Mouse (Mus musculus) stomach, postnatal 0 days (tissue): Measurements from ENCODE around the gene Pitpnm1. TPM values are rescaled to one million over a fixed set of nuclear protein-coding genes. Genes with fewer than 3 reads are reported as not detected.

ENCODE experiments used
- ATAC-seq: fragments of 200-750 bp; cut with Nextera tagmentation; 2 replicates; pipeline ENCODE4 v1.8.0; 2017; ENCODE audit not compliant: low FRiP score, low TSS enrichment
- DNase-seq: peaks from one replicate; pipeline ENCODE4 v3.0.0-alpha.2; 2016; ENCODE audit warnings: low spot score
- H3K27ac ChIP-seq: fragments of 300-500 bp; sonication (generic); replicated peaks from 2 replicates; pipeline ENCODE4 v1.5.1; 2014; ENCODE audit warnings: mild to moderate bottlenecking, control low read depth
- H3K27me3 ChIP-seq: fragments of 300-500 bp; sonication (generic); 2 replicates; pipeline ENCODE4 v1.6.1; 2014; ENCODE audit warnings: low read length; ENCODE audit not compliant: control insufficient read depth, insufficient read depth
- H3K36me3 ChIP-seq: fragments of 300-500 bp; sonication (generic); 2 replicates; pipeline ENCODE4 v1.6.1; 2014; ENCODE audit warnings: low read length, mixed read lengths; ENCODE audit not compliant: control insufficient read depth, insufficient read depth
- H3K4me1 ChIP-seq: fragments of 300-500 bp; sonication (generic); replicated peaks from 2 replicates; pipeline ENCODE4 v1.6.1; 2014; ENCODE audit warnings: antibody characterized with exemption; ENCODE audit not compliant: control insufficient read depth, insufficient read depth
- H3K4me2 ChIP-seq: fragments of 300-500 bp; sonication (generic); replicated peaks from 2 replicates; pipeline ENCODE4 v1.6.1; 2014; ENCODE audit warnings: low read depth, mild to moderate bottlenecking, control low read depth, moderate library complexity
- H3K4me3 ChIP-seq: fragments of 300-500 bp; sonication (generic); 2 replicates; pipeline ENCODE4 v1.5.1; 2014; ENCODE audit warnings: low read depth, low read length, control low read depth
- H3K9ac ChIP-seq: fragments of 300-500 bp; sonication (generic); 2 replicates; pipeline ENCODE4 v1.6.1; 2014; ENCODE audit warnings: mild to moderate bottlenecking, low read length, control low read depth, mixed read lengths
- H3K9me3 ChIP-seq: fragments of 300-500 bp; sonication (generic); 2 replicates; pipeline ENCODE4 v1.6.1; 2016; ENCODE audit warnings: low read length; ENCODE audit not compliant: control insufficient read depth
- CTCF ChIP-seq: IDR thresholded peaks from 2 replicates; pipeline ENCODE4 v1.5.1; 2016; ENCODE audit warnings: antibody characterized with exemption, low read depth, mild to moderate bottlenecking, moderate library complexity
- EP300 ChIP-seq: optimal IDR thresholded peaks from 2 replicates; pipeline ENCODE3; 2016; ENCODE audit warnings: antibody characterized with exemption
- WGBS: fragments of 180-500 bp; shearing (Covaris S2); extraction: QIAGEN DNeasy Blood & Tissue Kit; methylation state at CpG from one replicate; pipeline ENCODE4 v1.1.7; 2014; 5-methylcytosine and 5-hydroxymethylcytosine counted together
- polyA plus RNA-seq: library from polyadenylated mRNA; unstranded; fragments of >200 nt; fragmentation: Nextera tagmentation; extraction: Ambion mirVana; gene quantifications from 2 replicates; pipeline ENCODE4 v1.2.1, GENCODE M21; 2015

Gene Pitpnm1
- polyA plus RNA-seq, 1 experiment from 2014 or later: 8.3 TPM

- 0 out of 2 replicates have a peak overlapping the region, but pooled peaks have one; percentile 1 for H3K9ac ChIP-seq
- ATAC-seq: no peak
- 31% methylated on average over 4 of the region's 4 CpGs for WGBS
Measured at GRCm38 (mm10) chr19:4163543-4163887, 63.7 kb downstream of the Pitpnm1 start.

More at GRCm38 (mm10) chr19:4163543-4163887, 63.7 kb downstream of the Pitpnm1 start:
- peaks cover 17% of the 10 kb centered on the region for H3K36me3 ChIP-seq
- no peaks in the 10 kb centered on the region for H3K27me3 ChIP-seq
- H3K4me1 ChIP-seq: no peaks in the 10 kb centered on the region
- H3K27ac ChIP-seq: 0 out of 2 replicates have a peak overlapping the region, but pooled peaks have one; percentile 40
- peak overlapping the region; percentile 49 for H3K4me2 ChIP-seq
- no peak for TF ChIP-seq EP300
- TF ChIP-seq CTCF: no peak
- DNase-seq: no peak
- H3K4me3 ChIP-seq: peak overlapping the region; percentile 70
- no peaks in the 10 kb centered on the region for H3K9me3 ChIP-seq

Other genes starting within 250 kb of the Pitpnm1 start
- 21.2 and 24.2 TPM in 2 replicates for gene Chka, start 248.2 kb upstream of the Pitpnm1 start, polyA plus RNA-seq
- 17.4 and 21.8 TPM in 2 replicates for gene Tcirg1, start 192.9 kb upstream of the Pitpnm1 start, polyA plus RNA-seq
- 277 and 284 TPM in 2 replicates for gene Ndufs8, start 187.2 kb upstream of the Pitpnm1 start, polyA plus RNA-seq
- gene Aldh3b1, start 170.2 kb upstream of the Pitpnm1 start, polyA plus RNA-seq: 1.8 and 2.2 TPM in 2 replicates
- gene Unc93b1, start 164.8 kb upstream of the Pitpnm1 start, polyA plus RNA-seq: 17.4 and 19.7 TPM in 2 replicates
- gene Aldh3b3, start 141.4 kb upstream of the Pitpnm1 start, polyA plus RNA-seq: 1.1 TPM in 2 replicates
- 75.8 and 84.1 TPM in 2 replicates for gene Aldh3b2, start 127.7 kb upstream of the Pitpnm1 start, polyA plus RNA-seq
- 9.9 TPM in 2 replicates for gene Acy3, start 113.4 kb upstream of the Pitpnm1 start, polyA plus RNA-seq
- gene Tbx10, start 107.2 kb upstream of the Pitpnm1 start, polyA plus RNA-seq: 0.05 TPM in 1 of 2 replicates, not detected in the other
- gene Nudt8, start 99.4 kb upstream of the Pitpnm1 start, polyA plus RNA-seq: 39.3 and 40.7 TPM in 2 replicates
- 1.1 and 1.3 TPM in 2 replicates for gene Gm49405, start 99.4 kb upstream of the Pitpnm1 start, polyA plus RNA-seq
- 1.2 and 1.7 TPM in 2 replicates for gene Doc2g, start 96.7 kb upstream of the Pitpnm1 start, polyA plus RNA-seq
- 213 and 216 TPM in 2 replicates for gene Ndufv1, start 87.2 kb upstream of the Pitpnm1 start, polyA plus RNA-seq
- gene Gstp1, start 62.0 kb upstream of the Pitpnm1 start, polyA plus RNA-seq: 1,012 and 1,081 TPM in 2 replicates
- gene Gstp2, start 54.0 kb upstream of the Pitpnm1 start, polyA plus RNA-seq: 85.2 and 93.1 TPM in 2 replicates
- 7.1 and 9.7 TPM in 2 replicates for gene Gstp3, start 40.4 kb upstream of the Pitpnm1 start, polyA plus RNA-seq
- gene Cabp2, start 18.4 kb upstream of the Pitpnm1 start, polyA plus RNA-seq: not detected in 2 replicates
- 129 and 134 TPM in 2 replicates for gene Cdk2ap2, start 2.8 kb upstream of the Pitpnm1 start, polyA plus RNA-seq
- 47.0 and 48.0 TPM in 2 replicates for gene Aip, start 25.9 kb downstream of the Pitpnm1 start, polyA plus RNA-seq
- 0.02 TPM in 1 of 2 replicates, not detected in the other for gene Gpr152, start 39.8 kb downstream of the Pitpnm1 start, polyA plus RNA-seq
- gene Cabp4, start 44.0 kb downstream of the Pitpnm1 start, polyA plus RNA-seq: 0.05 TPM in 1 of 2 replicates, not detected in the other
- 127 and 133 TPM in 2 replicates for gene Coro1b, start 48.6 kb downstream of the Pitpnm1 start, polyA plus RNA-seq
- gene Ptprcap, start 53.6 kb downstream of the Pitpnm1 start, polyA plus RNA-seq: 1.1 and 1.3 TPM in 2 replicates
- gene Rps6kb2, start 63.4 kb downstream of the Pitpnm1 start, polyA plus RNA-seq: 41.1 and 49.3 TPM in 2 replicates
- 1.5 TPM in 2 replicates for gene Carns1, start 75.5 kb downstream of the Pitpnm1 start, polyA plus RNA-seq
- 2.3 and 2.9 TPM in 2 replicates for gene Tbc1d10c, start 91.3 kb downstream of the Pitpnm1 start, polyA plus RNA-seq
- gene Ppp1ca, start 92.1 kb downstream of the Pitpnm1 start, polyA plus RNA-seq: 497 and 506 TPM in 2 replicates
- gene Rad9a, start 101.7 kb downstream of the Pitpnm1 start, polyA plus RNA-seq: 11.0 and 11.3 TPM in 2 replicates
- 3.2 and 3.6 TPM in 2 replicates for gene Clcf1, start 114.2 kb downstream of the Pitpnm1 start, polyA plus RNA-seq
- not detected in 2 replicates for gene AC109138.7, start 114.4 kb downstream of the Pitpnm1 start, polyA plus RNA-seq
- 42.8 and 45.0 TPM in 2 replicates for gene Pold4, start 131.9 kb downstream of the Pitpnm1 start, polyA plus RNA-seq
- gene Ssh3, start 169.2 kb downstream of the Pitpnm1 start, polyA plus RNA-seq: 36.9 and 41.0 TPM in 2 replicates
- 5.0 and 5.2 TPM in 2 replicates for gene Ankrd13d, start 183.1 kb downstream of the Pitpnm1 start, polyA plus RNA-seq
- 19.3 and 25.5 TPM in 2 replicates for gene Grk2, start 206.2 kb downstream of the Pitpnm1 start, polyA plus RNA-seq